Mouse (Mus musculus): ENCODE measurements at regions not wholly inside any gene's neighbourhood (a gene's known extent, or its start where the extent isn't known, plus 50 kb on each side); places are given as distances from the start of the nearest gene placed in this dataset.

DNA sequence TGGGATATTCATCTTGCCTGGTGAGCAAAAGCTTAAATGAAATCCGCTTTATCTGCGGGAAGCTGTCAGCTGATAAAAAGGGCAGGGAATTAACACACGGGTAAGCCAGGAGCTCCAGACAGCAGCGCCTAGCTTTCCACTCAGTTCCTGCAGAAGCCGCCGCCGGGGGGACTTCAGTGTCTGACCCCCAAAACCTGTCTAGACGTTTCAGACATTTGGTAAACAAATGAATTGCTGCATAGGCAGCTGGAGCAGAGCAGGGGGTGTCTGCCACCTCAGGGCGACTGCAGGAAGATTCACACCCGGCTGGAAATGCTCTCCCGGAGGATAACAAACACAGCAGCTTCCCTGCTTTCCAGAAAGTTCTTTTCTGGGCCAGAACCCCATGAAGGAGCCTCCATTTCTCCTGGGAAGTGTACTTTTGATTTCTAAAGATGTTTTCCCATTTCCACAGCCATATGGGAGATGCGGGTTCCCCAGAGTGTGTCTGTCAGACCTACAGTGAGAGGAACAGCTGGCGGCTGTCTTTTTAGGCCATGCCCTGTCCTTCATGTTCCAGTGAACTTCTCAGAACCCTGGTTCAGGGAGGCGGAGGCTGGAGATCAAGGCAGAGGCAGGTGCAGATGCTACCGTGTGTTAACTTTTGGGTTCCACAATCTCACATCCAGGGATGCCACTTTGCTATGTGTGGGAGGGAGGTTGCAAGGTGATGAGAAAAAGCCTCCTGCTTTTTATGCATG lies 58.7 kb upstream of the Pmepa1 start:
- DNase-seq (ENCODE audit: low spot score): no peak

- peak; percentile 60 for DNase-seq (ENCODE audit: low spot score)
Observed at GRCm38 (mm10) chr2:173335859-173336258, 59.5 kb upstream of the Pmepa1 start.

DNA sequence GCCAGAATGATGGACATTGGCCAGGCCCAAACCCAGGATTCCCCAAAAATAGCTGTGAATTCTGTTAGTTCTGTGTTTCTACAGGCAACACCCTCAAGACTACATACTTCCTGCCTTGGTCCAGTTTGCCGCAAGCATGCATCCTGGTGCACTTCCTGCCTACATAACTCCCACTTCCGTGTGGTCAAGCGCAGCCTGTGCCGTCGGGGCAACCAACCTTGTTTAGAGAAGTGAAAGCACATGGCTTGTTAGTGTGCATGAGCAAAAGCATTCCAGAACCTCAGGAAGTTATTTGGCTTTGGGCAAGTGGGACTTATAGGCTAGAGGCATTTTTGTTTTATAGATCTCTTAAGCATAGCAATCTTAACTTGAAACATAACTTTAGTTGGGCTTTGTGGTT lies 61.3 kb upstream of the Pmepa1 start:
- DNase-seq (ENCODE audit: low spot score): no peak

DNA sequence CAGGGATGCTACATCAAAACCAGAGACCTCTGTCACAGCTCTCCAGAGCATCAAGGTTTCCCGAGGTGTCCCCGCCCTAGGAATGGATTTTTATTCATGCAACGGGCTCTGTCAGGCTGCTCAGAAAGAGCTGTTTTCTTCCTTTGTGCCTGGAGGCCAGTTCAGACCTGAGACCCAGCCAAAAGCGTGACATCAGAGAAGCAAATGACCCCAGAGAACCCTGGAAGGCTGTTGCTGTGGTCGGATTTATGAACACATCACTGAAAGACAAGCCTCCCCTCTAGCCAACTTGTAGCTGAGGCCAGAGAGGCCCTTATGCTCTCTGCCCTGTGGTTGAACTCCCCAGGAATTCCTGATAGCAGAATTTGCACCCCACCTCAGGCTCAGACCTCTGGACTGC lies 62.3 kb upstream of the Pmepa1 start:
- DNase-seq (ENCODE audit: low spot score): no peak

- no peak for DNase-seq (ENCODE audit: low spot score)
Observed at GRCm38 (mm10) chr2:173339211-173339610, 62.9 kb upstream of the Pmepa1 start.

- DNase-seq (ENCODE audit: low spot score): peak; percentile 57
Observed at GRCm38 (mm10) chr2:173340044-173340601, 63.8 kb upstream of the Pmepa1 start.

- no peak for DNase-seq (ENCODE audit: low spot score)
Observed at GRCm38 (mm10) chr2:173342605-173343260, 66.4 kb upstream of the Pmepa1 start.

- DNase-seq (ENCODE audit: low spot score): no peak
Observed at GRCm38 (mm10) chr2:173343665-173344064, 67.3 kb upstream of the Pmepa1 start.

DNA sequence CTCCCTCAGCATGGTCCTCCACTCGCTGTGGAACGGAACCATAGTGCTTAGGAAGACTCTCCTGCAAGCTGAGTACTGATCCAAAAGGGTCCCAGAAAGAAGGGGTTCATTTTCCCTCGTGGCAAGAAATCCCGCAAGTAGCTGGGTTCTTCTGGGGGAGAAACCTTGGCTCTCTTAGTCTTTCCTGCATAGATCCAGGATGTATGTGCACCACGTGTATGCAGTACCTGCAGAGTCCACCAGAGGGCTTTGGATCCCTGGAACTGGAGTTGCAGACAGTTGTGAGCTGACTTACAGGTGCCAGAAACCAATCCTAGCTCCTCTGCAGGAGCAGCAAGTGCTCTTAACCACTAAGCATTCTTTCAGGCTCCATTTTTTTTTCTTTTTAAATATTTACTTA lies 67.9 kb upstream of the Pmepa1 start:
- no peak for DNase-seq (ENCODE audit: low spot score)

DNA sequence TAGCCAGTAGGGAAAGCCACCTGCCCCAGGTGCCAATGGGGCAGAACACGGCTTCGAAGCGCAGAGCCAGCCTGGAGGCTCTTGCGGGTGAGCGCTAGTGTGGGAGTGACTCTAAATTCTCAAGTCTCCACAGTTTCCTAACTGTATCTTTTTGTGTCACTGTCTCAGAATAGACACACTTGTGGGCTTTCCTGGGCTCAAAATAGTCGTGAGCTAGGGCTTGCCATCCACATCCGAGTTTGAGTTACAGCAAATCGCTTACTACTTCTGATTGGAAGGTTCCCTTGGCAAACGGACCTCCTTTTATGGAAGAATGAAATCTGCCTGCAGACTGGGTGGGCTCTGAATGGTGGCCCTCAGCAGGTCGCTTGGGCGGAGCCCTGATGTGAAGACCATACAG lies 71.0 kb upstream of the Pmepa1 start:
- DNase-seq (ENCODE audit: low spot score): no peak

DNA sequence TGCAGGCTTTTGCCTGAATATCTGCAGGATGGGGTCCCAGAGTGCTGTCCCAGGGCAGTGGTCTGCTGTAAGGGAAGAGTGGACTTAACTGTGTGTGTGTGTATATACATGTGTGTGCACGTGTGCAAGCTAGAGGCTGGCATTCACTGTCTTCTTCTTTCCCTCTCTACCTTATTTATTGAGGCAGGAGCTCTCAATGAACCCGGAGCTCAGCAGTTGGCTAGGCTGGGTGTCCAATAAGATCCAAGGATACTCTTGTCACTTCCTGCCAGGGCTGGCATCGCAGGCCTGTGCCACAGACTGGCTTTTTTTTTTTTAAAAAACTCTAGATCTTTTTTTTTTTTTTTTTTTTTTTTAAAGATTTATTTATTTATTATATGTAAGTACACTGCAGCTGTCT lies 72.4 kb upstream of the Pmepa1 start:
- no peak for DNase-seq (ENCODE audit: low spot score)

DNA sequence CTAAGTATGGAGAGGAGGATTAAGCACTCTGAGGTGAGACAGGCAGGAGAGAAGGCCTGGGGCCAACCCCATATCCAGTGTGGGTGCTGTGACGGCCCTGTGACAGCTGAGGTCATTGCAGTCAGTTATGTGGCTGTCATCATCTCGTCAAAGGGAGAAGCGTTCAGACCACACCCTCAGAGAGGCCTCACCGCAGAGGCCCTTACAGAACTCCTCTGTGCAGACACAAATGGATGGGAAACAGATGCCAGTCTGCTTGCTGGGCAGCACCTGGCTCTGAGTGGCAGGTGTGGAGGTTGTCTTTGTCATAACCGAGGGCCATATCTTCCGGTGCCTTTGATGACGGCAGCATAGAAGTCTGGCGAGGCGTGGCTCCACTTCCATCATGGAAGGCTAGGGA lies 73.2 kb upstream of the Pmepa1 start:
- no peak for DNase-seq (ENCODE audit: low spot score)

GRCm38 (mm10) chr2:173349910-173350309 lies 73.6 kb upstream of the Pmepa1 start:
- no peak for DNase-seq (ENCODE audit: low spot score)

- DNase-seq (ENCODE audit: low spot score): no peak
Observed at GRCm38 (mm10) chr2:173350405-173350804, 74.1 kb upstream of the Pmepa1 start.

DNA sequence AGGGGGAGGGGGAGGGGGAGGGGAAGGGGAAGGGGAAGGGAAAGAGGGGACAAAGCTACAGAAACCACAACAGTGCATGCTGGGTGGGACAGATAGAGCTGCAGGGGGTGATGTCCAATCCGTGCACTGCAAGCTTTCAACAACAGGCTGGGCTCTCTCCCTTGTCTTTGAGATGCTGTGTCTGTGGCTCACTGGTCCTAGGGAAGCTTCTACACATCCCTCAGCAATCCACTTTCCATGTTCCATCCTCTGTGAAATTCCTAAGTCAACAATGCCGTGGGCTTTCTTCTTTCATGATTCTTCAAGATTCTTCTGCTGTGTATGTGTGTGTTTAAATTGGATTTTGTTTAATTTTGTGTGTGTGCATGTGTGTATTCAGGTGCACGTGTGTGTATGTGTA lies 74.5 kb upstream of the Pmepa1 start:
- DNase-seq (ENCODE audit: low spot score): no peak

DNA sequence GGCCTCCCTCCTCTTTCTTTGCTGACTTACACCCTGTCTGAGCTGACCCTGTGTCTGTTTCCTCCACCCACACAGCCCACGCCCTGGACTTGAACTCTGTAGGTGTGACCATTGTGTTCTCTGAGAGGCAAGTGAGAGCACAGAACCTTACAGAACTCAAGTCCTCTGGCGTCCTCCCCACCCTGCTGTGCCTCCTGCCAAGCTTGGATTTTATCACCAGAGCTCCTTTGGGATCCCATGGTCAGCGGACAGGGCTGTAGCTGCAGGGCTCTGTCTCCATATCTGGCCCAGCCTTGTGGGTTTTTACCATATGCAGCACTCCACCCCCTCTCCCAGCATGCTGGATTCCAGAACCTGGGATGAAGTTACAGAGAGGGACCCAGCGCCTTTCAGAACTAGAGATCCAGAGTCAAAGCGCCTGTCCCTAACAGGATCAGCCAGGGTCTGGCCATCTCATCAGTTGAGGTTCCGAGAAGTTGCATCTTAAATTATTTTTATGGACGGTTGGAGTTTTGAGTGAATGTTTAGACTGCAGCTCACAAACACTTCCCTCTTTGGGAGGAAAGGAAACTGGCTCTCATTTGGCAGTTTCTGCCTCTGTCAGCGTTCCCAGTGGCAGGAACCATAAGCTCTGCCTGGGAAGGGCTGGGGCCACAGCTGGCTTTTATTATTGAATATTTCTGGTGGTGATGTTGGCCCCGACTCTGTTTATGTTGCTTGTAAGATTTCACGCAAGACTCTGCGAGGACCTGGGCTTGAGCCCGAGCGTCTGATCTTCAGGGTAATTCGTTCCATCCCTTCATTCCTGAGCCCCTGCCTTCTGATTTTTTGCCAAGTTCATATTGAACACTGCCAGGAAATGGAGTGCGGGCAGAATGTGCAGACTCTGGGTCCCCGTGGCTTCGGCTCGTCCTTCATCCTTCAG lies 75.8 kb upstream of the Pmepa1 start:
- peak; percentile 59 for DNase-seq (ENCODE audit: low spot score)

DNA sequence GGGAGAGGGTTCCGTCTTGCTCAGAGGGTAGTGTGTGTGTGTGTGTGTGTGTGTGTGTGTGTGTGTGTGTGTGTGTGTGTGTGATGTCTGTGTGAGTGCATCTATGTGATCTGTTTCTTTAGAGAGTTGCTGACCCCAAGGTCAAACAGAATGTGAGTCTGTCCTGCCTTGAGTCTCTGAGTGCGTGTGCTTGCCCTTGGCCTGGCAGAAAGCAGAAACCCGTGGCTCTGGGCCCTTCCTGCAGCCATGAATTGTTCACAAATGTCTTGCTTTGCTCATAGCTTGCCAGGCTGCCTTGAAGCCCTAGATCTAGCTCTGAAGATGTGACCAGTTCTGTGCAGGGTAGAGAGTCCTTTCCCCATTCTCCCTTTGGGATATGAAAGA lies 76.4 kb upstream of the Pmepa1 start:
- no peak for DNase-seq (ENCODE audit: low spot score)

GRCm38 (mm10) chr2:173353435-173354241 lies 77.3 kb upstream of the Pmepa1 start:
- no peak for DNase-seq (ENCODE audit: low spot score)

DNA sequence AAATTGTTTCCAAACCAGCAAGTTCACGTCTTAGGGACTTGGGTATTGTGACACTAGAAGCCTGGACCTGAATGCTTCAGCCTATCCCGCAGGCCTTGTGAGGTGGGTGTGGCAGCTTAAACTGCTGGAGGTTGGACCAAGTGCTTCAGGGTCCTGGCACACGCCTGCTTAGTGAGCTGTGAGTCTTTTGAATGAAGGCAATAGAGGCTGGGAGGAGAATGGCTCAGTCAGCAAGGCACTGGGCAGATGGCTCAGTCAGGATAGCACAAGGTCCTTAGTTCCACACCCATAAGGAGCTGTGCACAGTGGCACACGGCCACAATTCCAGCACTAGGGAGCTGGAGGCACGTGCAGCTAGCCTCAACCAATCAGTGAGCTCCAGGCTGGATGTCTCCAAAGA lies 80.5 kb upstream of the Pmepa1 start:
- no peak for DNase-seq (ENCODE audit: low spot score)

DNA sequence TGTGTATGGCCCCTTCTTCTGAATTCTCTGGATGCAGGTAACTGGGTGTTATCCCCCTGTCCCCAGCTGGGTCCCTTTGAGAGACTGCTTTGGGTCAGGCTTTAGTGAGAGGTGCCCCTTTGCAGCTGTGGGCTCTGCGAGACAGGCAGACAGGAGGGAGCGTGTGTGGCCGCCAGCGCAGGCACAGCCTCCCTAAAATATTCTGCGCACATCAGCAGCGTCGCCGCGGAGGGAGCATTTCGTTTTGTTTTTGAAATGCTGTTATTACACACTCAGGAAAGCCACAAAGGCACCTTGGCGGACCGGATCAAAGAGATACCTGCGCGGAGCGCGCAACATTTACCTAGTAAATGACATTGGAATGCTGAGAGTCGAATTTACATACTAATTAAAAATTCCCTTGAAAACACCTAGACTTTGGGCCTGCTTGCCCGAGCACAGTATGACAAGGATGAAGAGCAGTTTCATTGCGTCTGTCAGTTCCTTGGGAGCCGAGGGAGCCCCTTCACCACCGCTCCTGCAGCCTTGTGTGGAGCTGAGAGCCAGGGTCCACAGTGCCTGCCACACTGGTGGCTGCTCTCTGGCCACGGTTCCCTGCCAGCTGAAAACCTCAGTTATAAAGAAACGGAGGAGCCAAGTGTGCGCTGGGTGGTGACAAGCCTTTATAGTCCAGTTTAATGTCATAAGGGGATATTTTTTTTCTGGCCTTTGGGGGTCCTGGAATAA lies 89.3 kb upstream of the Pmepa1 start:
- no peak for DNase-seq (ENCODE audit: low spot score)

GRCm38 (mm10) chr2:173366734-173367133 lies 90.4 kb upstream of the Pmepa1 start:
- no peak for DNase-seq (ENCODE audit: low spot score)
